Mouse (Mus musculus): Measurements from ENCODE around the gene Pgf. TPM values are rescaled to one million over a fixed set of nuclear protein-coding genes. Genes with fewer than 3 reads are reported as not detected.

Pgf gene
- polyA plus RNA-seq (2012; rRNA removed; ENCODE audit: low replicate concordance): 3.5 and 4.5 TPM in 2 replicates

DNA sequence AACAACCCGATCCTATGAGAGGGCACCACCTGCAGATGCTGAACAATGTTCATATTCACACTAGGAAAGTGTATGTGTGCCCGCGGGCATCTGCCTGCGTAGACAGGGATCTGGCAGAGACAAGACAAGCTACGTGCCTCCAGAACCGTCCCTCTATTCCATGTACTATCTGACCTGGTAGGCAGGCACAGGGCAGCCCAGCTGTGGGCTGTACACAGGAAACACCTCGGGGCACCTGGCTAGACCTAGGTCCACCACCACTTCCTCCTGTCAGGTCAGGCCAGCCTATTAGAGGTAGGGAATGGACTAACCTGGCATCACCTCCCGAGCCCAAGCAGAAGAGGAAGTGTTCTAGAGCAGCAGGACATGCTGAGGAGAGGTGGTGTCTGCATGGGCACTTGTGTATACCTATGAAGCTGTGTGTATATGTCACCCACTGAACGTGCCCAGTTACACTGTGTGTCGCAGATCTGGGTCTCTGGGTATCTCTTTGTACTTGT, at the start of gene Pgf:
Gene Pgf (minus strand): TSS at position 51 of the 500 bp plus-strand sequence.

GRCm38 (mm10) chr12:85219236-85219904, 41.8 kb upstream of the Pgf start, which contains the start of gene Eif2b2:
Eif2b2 (plus strand) TSS chr12:85219481.

GRCm38 (mm10) chr12:85151002-85151774, 26.4 kb downstream of the Pgf start, which contains the start of gene Rps6kl1:
Rps6kl1 (minus strand) TSS chr12:85151264.

Other genes with a start within 250 kb of the Pgf start
- 67.1 and 71.7 TPM in 2 replicates for gene Fcf1, start 206.9 kb downstream of the Pgf start, polyA plus RNA-seq (2012; rRNA removed; ENCODE audit: low replicate concordance)
- 30.2 and 32.4 TPM in 2 replicates for gene Arel1, start 206.9 kb downstream of the Pgf start, polyA plus RNA-seq (2012; rRNA removed; ENCODE audit: low replicate concordance)
- 8.2 and 19.3 TPM in 2 replicates for gene Ylpm1, start 181.5 kb downstream of the Pgf start, polyA plus RNA-seq (2012; rRNA removed; ENCODE audit: low replicate concordance)
- gene Prox2, start 67.0 kb downstream of the Pgf start, polyA plus RNA-seq (2012; rRNA removed; ENCODE audit: low replicate concordance): 3.9 and 4.6 TPM in 2 replicates
- 169 and 208 TPM in 2 replicates for gene Dlst, start 67.0 kb downstream of the Pgf start, polyA plus RNA-seq (2012; rRNA removed; ENCODE audit: low replicate concordance)
- 2.2 and 5.1 TPM in 2 replicates for gene Rps6kl1, start 26.5 kb downstream of the Pgf start, polyA plus RNA-seq (2012; rRNA removed; ENCODE audit: low replicate concordance)
- 94.5 and 97.0 TPM in 2 replicates for gene Eif2b2, start 41.7 kb upstream of the Pgf start, polyA plus RNA-seq (2012; rRNA removed; ENCODE audit: low replicate concordance)
- gene Mlh3, start 92.8 kb upstream of the Pgf start, polyA plus RNA-seq (2012; rRNA removed; ENCODE audit: low replicate concordance): 5.9 and 7.9 TPM in 2 replicates
- gene Acyp1, start 110.6 kb upstream of the Pgf start, polyA plus RNA-seq (2012; rRNA removed; ENCODE audit: low replicate concordance): 7.2 and 8.9 TPM in 2 replicates
- gene Zc2hc1c, start 110.8 kb upstream of the Pgf start, polyA plus RNA-seq (2012; rRNA removed; ENCODE audit: low replicate concordance): 0.32 and 2.3 TPM in 2 replicates
- gene Nek9, start 161.6 kb upstream of the Pgf start, polyA plus RNA-seq (2012; rRNA removed; ENCODE audit: low replicate concordance): 40.6 and 49.8 TPM in 2 replicates
- gene Tmed10, start 197.1 kb upstream of the Pgf start, polyA plus RNA-seq (2012; rRNA removed; ENCODE audit: low replicate concordance): 189 and 236 TPM in 2 replicates

All from subcutaneous adipose tissue, adult 2 months (tissue).